Mouse (Mus musculus) ovary, adult 18-20 months (tissue): ENCODE data around the gene Arhgef28.

Source experiments
- DNase-seq: peaks from one replicate; pipeline ENCODE4 v3.0.0; 2022; ENCODE audit warnings: low spot score, mixed read lengths

Gene Arhgef28

DNA sequence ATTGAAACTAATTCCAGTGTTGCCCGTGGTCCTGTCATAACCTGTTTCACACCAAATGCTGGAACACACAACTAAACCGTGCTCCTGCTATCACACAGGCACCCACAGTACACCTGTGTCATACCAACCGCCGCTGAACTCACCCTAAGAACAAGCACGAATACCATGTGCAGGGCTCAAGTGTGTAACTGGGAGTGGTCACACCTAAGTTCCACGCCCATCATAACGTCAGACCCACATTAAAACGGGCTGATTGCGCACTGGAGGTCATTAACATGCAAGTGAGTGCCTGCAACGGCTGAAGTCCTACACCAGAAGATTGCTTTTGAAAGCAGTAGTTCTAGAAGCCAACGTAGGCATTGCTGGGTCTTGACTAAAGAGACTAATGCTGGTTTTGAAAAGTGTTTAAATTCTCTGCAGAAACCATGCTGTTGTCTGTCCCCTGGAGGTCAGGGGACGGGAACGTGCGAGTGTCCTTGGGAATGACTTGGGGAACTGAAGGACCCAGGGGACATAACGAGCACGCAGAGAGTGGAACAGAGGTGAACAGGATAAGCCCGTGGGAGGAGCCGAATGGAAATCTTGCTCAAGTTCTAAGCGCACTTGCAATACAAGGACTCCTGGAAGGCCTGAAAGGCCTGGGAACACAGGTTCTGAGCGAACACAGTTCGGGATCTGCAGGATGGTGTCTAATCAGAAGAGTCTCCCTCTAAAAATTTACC, 22.9 kb downstream of the Arhgef28 start:
- DNase-seq, result peak; percentile 30

DNA sequence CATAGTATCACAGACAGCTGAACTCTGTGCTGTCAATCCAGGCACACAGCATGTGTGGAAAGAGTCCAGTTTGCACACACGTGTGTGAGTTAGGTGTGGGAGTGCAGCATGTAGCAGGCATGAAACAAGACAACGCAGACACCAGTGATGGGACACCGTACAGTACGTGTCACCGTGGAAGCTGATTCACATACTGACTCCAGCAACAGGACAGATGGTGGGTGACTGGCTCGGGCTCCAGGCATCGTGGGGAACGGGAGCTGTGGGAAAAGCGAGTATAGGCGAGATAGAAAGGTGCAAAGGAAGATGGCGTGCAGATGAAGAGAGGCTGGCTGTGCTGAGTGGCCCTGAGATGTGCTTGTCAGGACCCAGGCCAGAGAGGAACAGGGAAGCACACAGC, 23.9 kb downstream of the Arhgef28 start:
- DNase-seq, result no peak

GRCm38 (mm10) chr13:98180636-98181035, 25.6 kb downstream of the Arhgef28 start:
- no peak for DNase-seq

DNA sequence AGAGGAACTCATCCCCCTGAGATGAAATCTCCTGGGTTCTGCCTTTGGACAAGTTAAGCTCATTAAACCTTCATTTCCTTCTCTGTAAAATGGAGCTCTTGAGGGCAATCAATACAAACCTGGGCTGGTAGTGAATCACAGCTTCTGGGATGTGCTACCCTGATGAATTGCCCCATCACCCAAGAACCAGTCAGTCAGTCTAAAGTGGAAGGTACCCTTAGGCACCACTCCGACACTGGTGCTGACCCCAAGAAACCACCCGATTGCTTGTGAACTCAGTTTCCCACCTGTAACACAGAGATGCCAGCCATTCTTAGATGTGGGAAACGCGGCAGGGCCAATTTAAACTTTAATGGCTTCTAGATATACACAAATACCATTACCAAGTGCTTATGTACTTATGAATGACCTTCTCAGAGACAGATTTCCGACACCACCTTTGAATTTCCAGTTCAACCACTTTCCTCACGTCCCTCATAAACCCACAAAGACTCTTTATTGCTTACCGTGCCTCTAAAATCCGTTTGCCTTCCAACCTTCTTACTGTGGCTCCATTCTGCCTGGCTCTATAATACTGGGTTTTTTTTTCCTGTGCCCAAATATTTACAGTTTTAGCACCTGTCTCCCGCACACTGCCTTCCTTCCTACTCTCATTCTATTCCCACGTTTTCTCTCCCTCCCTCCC, 30.8 kb downstream of the Arhgef28 start:
- DNase-seq, result no peak

DNA sequence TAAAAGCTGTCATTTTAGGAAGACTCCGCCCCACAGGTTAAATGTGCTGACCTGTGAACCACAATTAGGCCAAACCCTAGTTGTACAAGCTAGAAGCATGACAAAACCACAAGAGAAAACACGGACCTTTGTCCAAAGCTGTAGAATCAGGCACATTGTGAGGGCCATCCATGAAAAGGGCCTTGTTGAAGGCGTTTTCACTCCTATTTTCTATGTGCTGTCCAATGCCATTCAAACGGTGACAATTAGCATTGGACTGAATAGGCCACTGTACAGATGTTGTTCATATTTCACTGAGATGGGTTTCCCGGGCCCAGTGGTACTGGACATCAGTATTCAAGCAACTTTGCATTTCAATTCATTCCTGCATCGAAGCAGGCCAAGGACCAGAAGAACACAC, 33.2 kb downstream of the Arhgef28 start:
- DNase-seq, result no peak

- no peak for DNase-seq
Measured at GRCm38 (mm10) chr13:98172365-98172764, 33.9 kb downstream of the Arhgef28 start.

DNA sequence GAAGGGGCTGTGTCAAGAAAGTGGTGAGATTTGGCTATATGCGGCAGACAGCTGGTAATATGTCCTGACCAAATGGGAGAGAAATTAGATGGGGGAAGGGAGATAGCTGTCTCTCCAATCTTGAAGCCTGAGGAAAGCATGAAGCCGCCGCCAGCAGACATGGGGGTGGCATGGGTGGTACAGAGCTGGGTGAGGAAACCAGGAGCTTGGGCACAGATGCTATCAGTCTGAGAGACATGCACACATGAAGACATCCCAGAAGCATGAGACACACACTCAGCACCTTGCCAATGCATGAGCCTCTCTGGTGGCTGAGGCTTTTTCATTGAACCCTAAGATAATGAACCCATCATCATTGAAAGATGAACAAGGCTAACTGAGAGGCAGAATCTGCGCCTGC, 34.5 kb downstream of the Arhgef28 start:
- no peak for DNase-seq

- DNase-seq, result no peak
Measured at GRCm38 (mm10) chr13:98171257-98171656, 35.0 kb downstream of the Arhgef28 start.

DNA sequence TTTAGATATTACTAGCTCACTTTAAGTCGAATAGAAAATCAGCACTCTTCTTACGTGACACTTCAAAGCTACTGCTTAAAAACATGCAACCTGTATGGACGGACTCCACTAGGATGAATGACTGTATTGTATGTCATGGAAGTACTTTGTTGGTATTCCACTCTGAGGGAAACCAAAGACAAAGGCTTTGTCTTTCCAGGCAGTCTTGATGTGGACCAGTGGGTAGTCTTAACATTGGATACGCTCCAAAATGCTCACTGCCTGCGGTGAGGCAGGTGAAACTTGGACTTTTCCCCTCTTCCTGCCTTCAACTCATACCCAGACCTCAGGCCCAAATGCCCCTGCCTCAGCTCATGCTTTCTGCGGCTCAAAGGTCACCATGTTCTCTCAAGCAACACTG, 41.4 kb downstream of the Arhgef28 start:
- no peak for DNase-seq

DNA sequence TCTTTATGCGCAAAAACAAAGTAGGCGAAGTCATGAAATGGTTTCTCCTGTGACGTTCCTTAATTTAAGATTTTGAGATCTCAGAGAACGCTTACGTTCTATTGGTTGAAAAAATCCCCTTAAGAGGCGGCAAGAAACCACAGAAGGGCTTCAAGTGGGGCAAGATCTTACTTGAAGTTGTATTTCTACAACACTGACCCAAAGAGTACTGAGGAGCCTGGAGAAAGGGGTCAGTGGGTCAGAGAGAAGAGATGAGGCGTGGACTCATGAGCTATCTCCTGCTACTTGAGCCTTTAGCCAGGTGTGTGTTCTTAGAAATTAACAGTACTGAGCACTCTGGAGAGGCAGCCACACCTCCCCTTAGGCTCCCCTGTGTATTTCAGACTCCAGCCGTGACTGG, 44.7 kb downstream of the Arhgef28 start:
- no peak for DNase-seq

- no peak for DNase-seq
Measured at GRCm38 (mm10) chr13:98156656-98157055, 49.6 kb downstream of the Arhgef28 start.

DNA sequence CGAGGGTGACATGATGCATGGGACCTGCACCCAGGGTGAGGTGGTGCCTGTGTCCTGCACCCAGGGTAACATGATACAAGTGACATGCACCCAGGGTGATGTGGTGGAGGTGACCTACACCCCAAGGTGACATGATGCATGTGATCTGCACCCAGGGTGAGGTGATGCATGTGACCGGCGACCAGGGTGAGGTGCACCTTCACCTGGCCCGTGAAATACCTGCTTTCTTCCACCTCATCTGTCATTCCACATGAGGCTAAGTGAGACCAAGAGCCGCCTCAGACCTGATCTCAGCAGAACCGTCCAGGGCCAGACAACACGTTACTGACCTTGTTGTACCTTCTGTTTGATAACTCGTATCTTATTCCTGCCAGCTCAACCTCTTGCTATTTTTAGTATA, 53.5 kb downstream of the Arhgef28 start:
- no peak for DNase-seq

DNA sequence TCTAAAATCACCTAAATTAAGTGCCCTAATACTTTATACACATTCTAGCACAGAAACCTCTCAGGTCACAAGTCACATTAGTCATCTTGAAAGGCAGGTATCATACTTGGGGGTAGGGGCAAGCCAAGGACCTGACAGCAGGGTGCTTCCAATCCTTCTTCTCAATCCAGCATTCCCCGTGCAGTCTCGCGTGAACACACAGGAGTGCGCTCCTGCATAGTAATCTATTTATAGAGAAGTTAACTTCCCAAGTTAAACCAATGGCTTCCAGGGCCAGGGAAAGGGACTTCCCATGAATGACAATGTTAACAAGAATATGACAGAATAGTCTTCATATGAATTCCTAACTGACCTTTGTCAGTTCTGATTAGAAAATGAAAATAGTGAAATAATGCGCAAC, 58.7 kb downstream of the Arhgef28 start:
- no peak for DNase-seq

GRCm38 (mm10) chr13:98146573-98147160, 59.6 kb downstream of the Arhgef28 start:
- no peak for DNase-seq

GRCm38 (mm10) chr13:98145310-98145709, 60.9 kb downstream of the Arhgef28 start:
- DNase-seq, result no peak

DNA sequence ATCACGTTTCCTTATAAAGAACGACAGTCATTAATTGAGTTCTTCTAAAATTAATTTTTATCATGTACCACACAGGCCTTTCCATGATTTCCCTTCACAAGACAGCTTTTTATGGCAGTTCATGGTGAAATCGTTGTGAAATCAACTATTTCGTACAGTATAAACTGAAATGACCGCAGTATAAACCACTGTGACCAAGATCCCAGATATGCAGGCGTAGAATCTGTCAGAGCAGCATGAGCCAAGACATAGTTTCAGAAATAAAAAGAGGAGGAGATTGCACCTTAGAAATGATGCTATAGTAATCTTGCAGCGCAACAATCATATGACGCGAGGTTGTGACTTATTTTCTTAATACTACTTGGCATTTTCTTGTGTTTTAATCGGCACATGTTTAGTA, 63.2 kb downstream of the Arhgef28 start:
- DNase-seq, result no peak

GRCm38 (mm10) chr13:98140626-98141025, 65.6 kb downstream of the Arhgef28 start:
- DNase-seq, result no peak

DNA sequence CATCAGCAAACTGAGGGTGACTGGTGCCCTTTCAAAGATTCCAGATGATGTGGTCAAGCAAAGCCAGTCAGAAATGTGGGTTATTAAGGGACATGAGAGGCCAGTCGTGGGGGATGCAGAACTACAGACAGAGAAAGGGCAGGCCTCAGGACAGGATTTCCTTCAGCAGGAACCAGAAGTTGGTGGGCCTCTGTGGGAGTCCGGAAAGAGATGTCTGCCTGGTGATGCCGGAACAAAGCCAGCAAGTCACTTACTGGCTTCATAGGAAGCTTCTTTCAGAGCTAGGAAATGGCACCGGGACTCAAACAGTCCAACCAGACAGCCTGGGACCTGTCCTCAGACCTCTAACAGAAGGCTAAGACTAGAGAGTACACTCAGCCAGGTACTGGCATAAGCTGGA, 67.5 kb downstream of the Arhgef28 start:
- DNase-seq, result no peak

DNA sequence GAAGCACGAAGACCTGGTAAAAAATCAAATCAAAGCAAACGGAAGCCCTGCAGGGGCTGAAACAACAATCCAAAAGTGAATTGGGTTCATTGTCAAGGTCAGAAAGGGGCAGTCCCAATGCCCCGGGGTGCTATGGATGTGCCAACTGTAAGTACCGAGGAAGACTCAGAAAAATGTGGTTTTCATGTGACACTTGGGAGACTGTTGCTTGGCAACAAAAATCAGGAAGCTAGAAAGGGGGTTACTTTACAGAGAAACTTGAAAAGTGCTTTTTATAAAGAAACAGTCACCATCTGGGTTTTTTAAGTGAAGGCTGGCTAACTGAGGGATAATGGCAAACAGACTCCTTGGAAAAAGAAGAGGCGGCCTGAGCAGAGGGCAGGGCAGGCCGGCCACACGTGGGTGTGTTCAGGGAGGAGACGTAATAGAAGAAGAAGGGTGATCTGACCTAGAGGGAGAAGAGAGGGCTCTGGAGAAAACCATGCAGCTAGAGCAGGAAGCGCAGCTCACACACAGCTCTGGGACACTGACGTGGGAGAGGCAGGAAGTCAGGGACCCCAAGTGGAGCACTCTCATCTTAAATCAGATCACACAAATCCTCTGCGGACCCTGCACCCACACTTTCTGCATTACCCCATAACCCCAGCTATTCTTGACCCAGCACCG, 70.2 kb downstream of the Arhgef28 start:
- no peak for DNase-seq

- no peak for DNase-seq
Measured at GRCm38 (mm10) chr13:98132951-98133350, 73.3 kb downstream of the Arhgef28 start.

DNA sequence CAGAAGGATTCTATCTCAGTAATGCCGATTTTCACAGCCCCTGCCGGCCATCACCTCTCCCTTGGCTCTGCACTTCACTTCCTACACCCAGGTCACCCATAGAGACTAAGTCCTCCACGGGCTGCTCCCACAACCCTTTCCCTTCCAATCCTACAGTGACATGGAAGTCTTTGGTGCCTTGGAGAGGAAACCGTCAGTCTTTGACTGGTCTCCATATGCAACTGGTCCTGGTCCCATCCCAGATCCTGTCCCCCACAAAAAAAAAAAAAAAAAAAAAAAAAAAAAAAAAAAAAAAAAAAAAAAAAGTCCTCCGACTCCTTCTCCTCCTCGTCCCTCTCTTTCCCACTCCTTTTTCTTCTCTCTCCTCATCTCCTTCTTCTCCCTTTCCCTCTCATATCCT, 74.0 kb downstream of the Arhgef28 start:
- no peak for DNase-seq

DNA sequence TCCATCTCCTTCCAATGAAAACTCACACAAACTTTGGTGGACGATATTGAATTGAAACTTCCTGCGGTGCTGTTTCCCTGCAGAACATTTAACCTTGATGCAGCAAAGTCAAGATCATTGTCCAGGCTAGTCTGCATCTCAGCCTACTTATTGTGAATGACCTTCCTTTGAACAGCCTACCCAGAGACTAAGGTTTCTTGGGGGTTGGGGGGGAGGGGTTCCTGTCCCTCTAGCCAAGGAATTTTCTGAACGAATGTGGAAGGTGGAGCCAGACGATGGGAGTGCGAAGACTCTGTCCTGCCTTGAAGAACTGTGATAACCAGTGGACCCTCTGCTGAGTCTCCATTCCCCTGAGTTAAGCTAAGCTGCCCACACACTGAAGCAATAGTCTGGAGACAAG, 80.6 kb downstream of the Arhgef28 start:
- DNase-seq, result no peak
